ENCODE assay signal across 8 mouse cellular contexts in genomic region chr4:148173811-148174494, GRCm38 (mm10). TPM values are rescaled to one million over a fixed set of nuclear protein-coding genes. Genes with fewer than 3 reads are reported as not detected.
DNase-seq lines count a peak whose midpoint lies in the region; ATAC-seq lines count a peak whose summit lies in the region.

No protein-coding gene starts in this region.

- no peak overlapping the region for H3K27ac ChIP-seq in heart, embryonic 15.5 days
- H3K27ac ChIP-seq in embryonic facial prominence, embryonic 14.5 days (replicated peaks; ENCODE audit: low read depth, low read length) = no peak overlapping the region

- no peak overlapping the region for H3K4me2 ChIP-seq in heart, embryonic 15.5 days
- H3K4me2 ChIP-seq in embryonic facial prominence, embryonic 14.5 days (ENCODE audit: low read depth, low read length) = peak overlapping the region; percentile 33

- ATAC-seq in heart, embryonic 15.5 days (replicated peaks; ENCODE audit: insufficient number of reproducible peaks, insufficient read depth, low FRiP score, low read depth) = no peak
- no peak for ATAC-seq in embryonic facial prominence, embryonic 14.5 days (ENCODE audit: low read depth)

- H3K4me1 ChIP-seq in heart, embryonic 15.5 days (replicated peaks) = 0 out of 2 replicates have a peak, but pooled peaks cover 4% of the 10 kb centered on the region
- H3K4me1 ChIP-seq in embryonic facial prominence, embryonic 14.5 days (ENCODE audit: control insufficient read depth, insufficient read depth, low read length) = peaks cover 4% of the 10 kb centered on the region; the same call in 1 of the 2 replicates

- H3K36me3 ChIP-seq in heart, embryonic 15.5 days = no peaks in the 10 kb centered on the region
- no peaks in the 10 kb centered on the region for H3K36me3 ChIP-seq in embryonic facial prominence, embryonic 14.5 days (ENCODE audit: control insufficient read depth, insufficient read depth, low read length)

- no peak overlapping the region for H3K9ac ChIP-seq in heart, embryonic 15.5 days
- peak overlapping the region; percentile 10; the same call in 1 of the 2 replicates for H3K9ac ChIP-seq in embryonic facial prominence, embryonic 14.5 days (ENCODE audit: low read depth, low read length)

- peaks cover 93% of the 10 kb centered on the region for H3K27me3 ChIP-seq in heart, embryonic 15.5 days
- peaks cover 76% of the 10 kb centered on the region for H3K27me3 ChIP-seq in embryonic facial prominence, embryonic 14.5 days (replicated peaks; ENCODE audit: control insufficient read depth, insufficient read depth, low read length)

- DNase-seq in heart, postnatal 4 days = no peak
- DNase-seq in embryonic facial prominence, embryonic 14.5 days (ENCODE audit: low spot score) = no peak
- peak; percentile 53 to 73 for DNase-seq in left cerebral cortex, postnatal 14 days (ENCODE audit: low spot score in 2 of 2)
- DNase-seq in retina, embryonic 14.5 days (ENCODE audit: low spot score) = peak; percentile 62
- no peak for DNase-seq in spleen, postnatal 4 days (ENCODE audit: low spot score in 2 of 2)
- DNase-seq in ovary, postnatal 10 days (ENCODE audit: low spot score) = no peak
- DNase-seq in heart, postnatal 25 days (ENCODE audit: low spot score) = no peak

- H3K9me3 ChIP-seq in heart, embryonic 15.5 days (replicated peaks) = no peaks in the 10 kb centered on the region
- H3K9me3 ChIP-seq in embryonic facial prominence, embryonic 14.5 days (ENCODE audit: control insufficient read depth, low read length) = 0 out of 2 replicates have a peak, but pooled peaks cover 4% of the 10 kb centered on the region

- 3% methylated on average over 30 of the region's 30 CpGs for WGBS in heart, embryonic 15.5 days
- WGBS in embryonic facial prominence, embryonic 14.5 days = 1% methylated on average over 28 of the region's 30 CpGs

- intact Hi-C loops in left cerebral cortex, postnatal 14 days (cut with DNase I) = loop anchor here (5.0 kb wide), 3 partner anchors 58 to 163 kb away; no protein-coding TSS in a partner anchor
- intact Hi-C loops in heart, postnatal 25 days (cut with DNase I) = loop anchor here (5.0 kb wide), 1 partner anchor 433 kb away; no protein-coding TSS in a partner anchor

- peak overlapping the region; percentile 1; the same call in 1 of the 2 replicates for H3K4me3 ChIP-seq in heart, embryonic 15.5 days
- H3K4me3 ChIP-seq in embryonic facial prominence, embryonic 14.5 days (ENCODE audit: low read depth, low read length) = peak overlapping the region; percentile 14; the same call in 1 of the 2 replicates

RNA-seq across cellular contexts. Expression of gene Fbxo2, which starts 13.5 kb away (rescaled TPM):
- polyA plus RNA-seq in heart, embryonic 15.5 days (2015; fragmentation: Nextera tagmentation; extraction: Ambion mirVana) = 0.59 and 1.5 TPM in 2 replicates
- under 1 TPM in 1 of 2 experiments, not detected in 1; 0.27 TPM for total RNA-seq in heart, postnatal 4 days (2021)
- polyA plus RNA-seq in embryonic facial prominence, embryonic 14.5 days (2014; fragmentation: Nextera tagmentation; extraction: Ambion mirVana) = 5.4 and 7.9 TPM in 2 replicates
- 10 to 100 TPM; 45.6 to 55.4 TPM for total RNA-seq in left cerebral cortex, postnatal 14 days (2021)
- total RNA-seq in heart, postnatal 25 days (2021) = under 1 TPM in 1 of 2 experiments, not detected in 1; 0.20 TPM

RNA-seq across cellular contexts. Expression of gene Fbxo44, which starts 13.7 kb away (rescaled TPM):
- 26.5 and 27.0 TPM in 2 replicates for polyA plus RNA-seq in heart, embryonic 15.5 days (2015; fragmentation: Nextera tagmentation; extraction: Ambion mirVana)
- 10 to 100 TPM; 18.2 to 22.7 TPM for total RNA-seq in heart, postnatal 4 days (2021)
- polyA plus RNA-seq in embryonic facial prominence, embryonic 14.5 days (2014; fragmentation: Nextera tagmentation; extraction: Ambion mirVana) = 7.7 and 9.6 TPM in 2 replicates
- 100 to 1,000 TPM; 101 to 105 TPM for total RNA-seq in left cerebral cortex, postnatal 14 days (2021)
- 10 to 100 TPM; 16.0 to 16.9 TPM for total RNA-seq in heart, postnatal 25 days (2021)

RNA-seq across cellular contexts. Expression of gene Fbxo6, which starts 22.0 kb away (rescaled TPM):
- polyA plus RNA-seq in heart, embryonic 15.5 days (2015; fragmentation: Nextera tagmentation; extraction: Ambion mirVana) = 18.8 and 19.7 TPM in 2 replicates
- 10 to 100 TPM; 24.7 to 26.3 TPM for total RNA-seq in heart, postnatal 4 days (2021)
- polyA plus RNA-seq in embryonic facial prominence, embryonic 14.5 days (2014; fragmentation: Nextera tagmentation; extraction: Ambion mirVana) = 13.8 and 15.3 TPM in 2 replicates
- 10 to 100 TPM; 25.7 to 29.4 TPM for total RNA-seq in left cerebral cortex, postnatal 14 days (2021)
- 10 to 100 TPM; 34.5 to 37.5 TPM for total RNA-seq in heart, postnatal 25 days (2021)

RNA-seq across cellular contexts. Expression of gene Draxin, which starts 43.5 kb away (rescaled TPM):
- polyA plus RNA-seq in heart, embryonic 15.5 days (2015; fragmentation: Nextera tagmentation; extraction: Ambion mirVana) = 0.15 TPM in 1 of 2 replicates, not detected in the other
- total RNA-seq in heart, postnatal 4 days (2021) = not detected
- 0.56 and 0.67 TPM in 2 replicates for polyA plus RNA-seq in embryonic facial prominence, embryonic 14.5 days (2014; fragmentation: Nextera tagmentation; extraction: Ambion mirVana)
- 1 to 10 TPM in 1 of 2 experiments, under 1 TPM in 1; 0.46 to 1.2 TPM for total RNA-seq in left cerebral cortex, postnatal 14 days (2021)
- total RNA-seq in heart, postnatal 25 days (2021) = under 1 TPM; 0.05 to 0.11 TPM

RNA-seq across cellular contexts. Expression of gene Mad2l2, which starts 43.8 kb away (rescaled TPM):
- 30.9 and 35.4 TPM in 2 replicates for polyA plus RNA-seq in heart, embryonic 15.5 days (2015; fragmentation: Nextera tagmentation; extraction: Ambion mirVana)
- 10 to 100 TPM; 17.9 to 19.9 TPM for total RNA-seq in heart, postnatal 4 days (2021)
- 51.1 and 59.8 TPM in 2 replicates for polyA plus RNA-seq in embryonic facial prominence, embryonic 14.5 days (2014; fragmentation: Nextera tagmentation; extraction: Ambion mirVana)
- 10 to 100 TPM; 10.1 to 16.2 TPM for total RNA-seq in left cerebral cortex, postnatal 14 days (2021)
- 10 to 100 TPM; 11.9 to 12.8 TPM for total RNA-seq in heart, postnatal 25 days (2021)

Comparison
In these comparisons a context has a peak if more than half of its experiments do, and no peak if none do; other contexts are left out.
1. DNase-seq: peak in left cerebral cortex, postnatal 14 days (2 of 2) and retina, embryonic 14.5 days (single experiment); none in heart, postnatal 4 days (single experiment), embryonic facial prominence, embryonic 14.5 days (single experiment), spleen, postnatal 4 days (0 of 2), ovary, postnatal 10 days (single experiment) and heart, postnatal 25 days (single experiment).
2. RNA of gene Fbxo2, which starts 13.5 kb away (total RNA-seq): 45.6 to 55.4 TPM in left cerebral cortex, postnatal 14 days; 0.27 TPM in heart, postnatal 4 days and 0.20 TPM in heart, postnatal 25 days; every median in the first group is over 10 times any median in the second.
3. RNA of gene Fbxo44, which starts 13.7 kb away (total RNA-seq): 101 to 105 TPM in left cerebral cortex, postnatal 14 days; 18.2 to 22.7 TPM in heart, postnatal 4 days and 16.0 to 16.9 TPM in heart, postnatal 25 days; every median in the first group is over 4 times any median in the second.